Mouse (Mus musculus) neural tube, embryonic 10.5 days (tissue): ENCODE results near the gene Rpp25.

Experiments
- DNase-seq: peaks from one replicate; pipeline ENCODE4 v3.0.0-alpha.2; 2017; ENCODE audit warnings: low spot score; ENCODE audit errors: extremely low spot score

Gene Rpp25

GRCm38 (mm10) chr9:57553119-57553518, 49.3 kb downstream of the Rpp25 start:
- DNase-seq = no peak

GRCm38 (mm10) chr9:57554753-57555152, 50.9 kb downstream of the Rpp25 start:
- DNase-seq = no peak
